Comparison of ENCODE assay signal across 9 mouse cellular contexts in the genomic region with DNA sequence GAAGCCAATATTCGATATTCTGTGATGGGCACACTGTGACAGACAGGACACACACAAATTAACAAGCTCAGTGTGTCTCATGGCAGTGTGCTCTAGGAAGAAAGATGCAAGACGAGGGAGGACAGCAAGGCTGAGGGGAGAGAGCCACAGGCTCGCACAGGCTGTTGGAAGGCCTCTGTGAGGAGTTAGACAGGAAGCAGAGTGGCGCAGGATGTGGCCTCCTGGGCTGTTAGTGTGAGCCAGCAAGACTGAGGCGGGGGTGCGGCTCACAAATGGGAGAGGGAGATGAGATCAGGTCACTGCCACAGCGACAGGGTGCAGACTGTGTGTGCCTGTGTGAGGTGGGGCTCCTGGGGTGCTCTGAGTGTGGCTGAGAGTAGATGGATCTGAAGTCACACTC. TPM values are rescaled to one million over a fixed set of nuclear protein-coding genes. Genes with fewer than 3 reads are reported as not detected.
DNase-seq lines count a peak whose midpoint lies in the region; ATAC-seq and TF ChIP-seq lines count a peak whose summit lies in the region.
"Had no signal": no experiment of that assay in that cellular context is flagged by ENCODE, and none has a peak within 500 bp of the region (broad histone marks: within the 10 kb centered on the region; RNA-seq: fewer than 3 reads in every experiment).

No protein-coding gene starts in this region.

- 40% methylated on average over 7 of the region's 7 CpGs for WGBS in lung, postnatal 0 days
- WGBS in lung, adult 2 months, result 30% methylated on average over 7 of the region's 7 CpGs
- whole genome bisulfite sequencing in heart, postnatal 0 days, result 36% methylated on average over 7 of the region's 7 CpGs
- 11% methylated on average over 7 of the region's 7 CpGs for whole genome bisulfite sequencing in liver, postnatal 0 days (ENCODE audit: insufficient replicate concordance)

- no peak for TF ChIP-seq CTCF in lung, postnatal 0 days (IDR thresholded peaks at IDR 0.05)
- no peak for TF ChIP-seq CTCF in lung, adult 2 months (IDR thresholded peaks at IDR 0.05; ENCODE audit: insufficient read depth, low read length)
- no peak for TF ChIP-seq CTCF in heart, postnatal 0 days (IDR thresholded peaks at IDR 0.05; ENCODE audit: low read depth)
- TF ChIP-seq CTCF in liver, postnatal 0 days (IDR thresholded peaks at IDR 0.05; ENCODE audit: low read depth), result no peak

- no peaks in the 10 kb centered on the region for H3K36me3 ChIP-seq in lung, postnatal 0 days (ENCODE audit: insufficient read depth, low read length)
- H3K36me3 ChIP-seq in heart, postnatal 0 days (replicated peaks; ENCODE audit: control insufficient read depth, insufficient read depth, low read length), result peaks cover 30% of the 10 kb centered on the region
- H3K36me3 ChIP-seq in liver, postnatal 0 days (replicated peaks; ENCODE audit: insufficient read depth, low read length), result no peaks in the 10 kb centered on the region

- no peak overlapping the region for H3K4me3 ChIP-seq in lung, postnatal 0 days (ENCODE audit: low read depth, low read length)
- no peak overlapping the region for H3K4me3 ChIP-seq in lung, adult 2 months (replicated peaks; ENCODE audit: extremely low read depth, low read depth, low read length)
- H3K4me3 ChIP-seq in heart, postnatal 0 days (ENCODE audit: low read depth, low read length), result no peak overlapping the region
- H3K4me3 ChIP-seq in liver, postnatal 0 days (ENCODE audit: low read depth, low read length), result no peak overlapping the region

- ATAC-seq in lung, postnatal 0 days, result peak; percentile 60
- ATAC-seq in heart, postnatal 0 days (ENCODE audit: insufficient read depth, low read depth), result no peak
- no peak; the same call in 1 of the 2 replicates for ATAC-seq in liver, postnatal 0 days

- peaks cover 9% of the 10 kb centered on the region; the same call in 1 of the 2 replicates for H3K4me1 ChIP-seq in lung, postnatal 0 days (ENCODE audit: insufficient read depth, low read depth, low read length)
- H3K4me1 ChIP-seq in lung, adult 2 months (ENCODE audit: control insufficient read depth, insufficient read depth, low read length), result peaks cover 6% of the 10 kb centered on the region
- H3K4me1 ChIP-seq in heart, postnatal 0 days (ENCODE audit: control insufficient read depth, insufficient read depth), result peaks cover 36% of the 10 kb centered on the region
- H3K4me1 ChIP-seq in liver, postnatal 0 days (ENCODE audit: insufficient read depth), result peaks cover 19% of the 10 kb centered on the region

- no peak overlapping the region for H3K4me2 ChIP-seq in lung, postnatal 0 days (replicated peaks; ENCODE audit: low read depth, low read length)
- no peak overlapping the region for H3K4me2 ChIP-seq in heart, postnatal 0 days (ENCODE audit: low read depth, low read length)
- peak overlapping the region; percentile 18; the same call in 1 of the 2 replicates for H3K4me2 ChIP-seq in liver, postnatal 0 days (ENCODE audit: low read depth, low read length)

- H3K27me3 ChIP-seq in lung, postnatal 0 days (replicated peaks; ENCODE audit: insufficient read depth, low read length), result no peaks in the 10 kb centered on the region
- no peaks in the 10 kb centered on the region for H3K27me3 ChIP-seq in heart, postnatal 0 days (ENCODE audit: control insufficient read depth, insufficient read depth, low read length)
- H3K27me3 ChIP-seq in liver, postnatal 0 days (ENCODE audit: insufficient read depth, low read length), result no peaks in the 10 kb centered on the region

- H3K9ac ChIP-seq in lung, postnatal 0 days (replicated peaks; ENCODE audit: low read depth), result no peak overlapping the region
- H3K9ac ChIP-seq in heart, postnatal 0 days (replicated peaks; ENCODE audit: low read depth, low read length), result no peak overlapping the region
- H3K9ac ChIP-seq in liver, postnatal 0 days (replicated peaks), result no peak overlapping the region; the same call in 1 of the 2 replicates

- TF ChIP-seq POLR2A in lung, adult 2 months (IDR thresholded peaks at IDR 0.05; ENCODE audit: borderline replicate concordance, extremely low read depth, low read depth, low read length), result no peak

- TF ChIP-seq EP300 in lung, postnatal 0 days (IDR thresholded peaks at IDR 0.05), result no peak
- TF ChIP-seq EP300 in heart, postnatal 0 days (IDR thresholded peaks at IDR 0.05; ENCODE audit: low read depth), result no peak
- no peak for TF ChIP-seq EP300 in liver, postnatal 0 days (IDR thresholded peaks at IDR 0.05; ENCODE audit: low read depth)

- peak overlapping the region; percentile 57 for H3K27ac ChIP-seq in lung, postnatal 0 days (ENCODE audit: low read length)
- H3K27ac ChIP-seq in heart, postnatal 0 days (ENCODE audit: low read depth), result peak overlapping the region; percentile 90
- H3K27ac ChIP-seq in liver, postnatal 0 days (ENCODE audit: low read depth), result peak overlapping the region; percentile 56

- DNase-seq in lung, postnatal 0 days (ENCODE audit: low spot score), result peak; percentile 53
- no peak for DNase-seq in lung, adult 2 months
- DNase-seq in heart, postnatal 0 days (ENCODE audit: low spot score), result peak; percentile 15
- DNase-seq in liver, postnatal 0 days, result peak; percentile 45
- peak; percentile 73 to 84 for DNase-seq in thymus, postnatal 36 days
- no peak for DNase-seq in cerebellum, adult 18-20 months
- DNase-seq in right cerebral cortex, postnatal 14 days, result no peak
- DNase-seq: layer of hippocampus, postnatal 36 days had no signal

- H3K9me3 ChIP-seq in lung, postnatal 0 days (ENCODE audit: low read length), result no peaks in the 10 kb centered on the region
- no peaks in the 10 kb centered on the region for H3K9me3 ChIP-seq in heart, postnatal 0 days (replicated peaks; ENCODE audit: control insufficient read depth, low read length)
- H3K9me3 ChIP-seq in liver, postnatal 0 days (ENCODE audit: low read length), result no peaks in the 10 kb centered on the region

RNA-seq across cellular contexts. Expression of a gene that starts 17.9 kb away (rescaled TPM):
- 0.70 and 0.80 TPM in 2 replicates for polyA plus RNA-seq in lung, postnatal 0 days (2015; fragmentation: Nextera tagmentation; extraction: Ambion mirVana)
- 0.55 and 2.2 TPM in 2 replicates for polyA plus RNA-seq in lung, adult 2 months (2012; rRNA removed)
- 42.9 and 70.8 TPM in 2 replicates for total RNA-seq in heart, postnatal 0 days (2014; rRNA removed; ENCODE audit: low replicate concordance)
- polyA plus RNA-seq in heart, postnatal 0 days (2015; fragmentation: Nextera tagmentation; extraction: Ambion mirVana), result 18.3 and 19.1 TPM in 2 replicates
- 0.08 and 0.26 TPM in 2 replicates for polyA plus RNA-seq in liver, postnatal 0 days (2015; fragmentation: Nextera tagmentation; extraction: Ambion mirVana)

RNA-seq across cellular contexts. Expression of a gene that starts 39.3 kb away (rescaled TPM):
- polyA plus RNA-seq in lung, postnatal 0 days (2015; fragmentation: Nextera tagmentation; extraction: Ambion mirVana), result 0.05 and 0.06 TPM in 2 replicates
- polyA plus RNA-seq in lung, adult 2 months (2012; rRNA removed), result 0.07 and 0.17 TPM in 2 replicates
- not detected in 2 replicates for total RNA-seq in heart, postnatal 0 days (2014; rRNA removed; ENCODE audit: low replicate concordance)
- polyA plus RNA-seq in heart, postnatal 0 days (2015; fragmentation: Nextera tagmentation; extraction: Ambion mirVana), result 0.04 and 0.05 TPM in 2 replicates
- 0.09 and 0.11 TPM in 2 replicates for polyA plus RNA-seq in liver, postnatal 0 days (2015; fragmentation: Nextera tagmentation; extraction: Ambion mirVana)
- total RNA-seq: layer of hippocampus, postnatal 36 days had no signal
- polyA plus RNA-seq: neural tube, embryonic 14.5 days had no signal

Comparison
In these comparisons a context has a peak if more than half of its experiments do, and no peak if none do; other contexts are left out.
1. DNase-seq: peak in lung, postnatal 0 days (single experiment), heart, postnatal 0 days (single experiment), liver, postnatal 0 days (single experiment) and thymus, postnatal 36 days (2 of 2); none in lung, adult 2 months (single experiment), cerebellum, adult 18-20 months (0 of 2) and right cerebral cortex, postnatal 14 days (single experiment).
2. Peak in every context shown above with its lines, with median percentiles within 50 percentile points of each other: H3K27ac ChIP-seq.